Mouse (Mus musculus) layer of hippocampus, postnatal 10 days (tissue): ENCODE results near the gene Gm17455. TPM values are rescaled to one million over a fixed set of nuclear protein-coding genes. Genes with fewer than 3 reads are reported as not detected.
A peak's percentile ranks its signal among the peaks of the same experiment; 100 is the strongest.

Source experiments
- DNase-seq, 2 experiments: peaks; one replicate each; pipeline ENCODE4 v3.0.0; 2021; ENCODE audit warnings: low spot score in 2 of 2
- total RNA-seq, 2 experiments: library from RNA; stranded (reverse); gene quantifications; 2 replicates each; pipeline ENCODE4 v1.2.3; 2021

Gene Gm17455
- total RNA-seq, 2 experiments from 2014 or later, result 3.6 to 3.7 TPM

DNA sequence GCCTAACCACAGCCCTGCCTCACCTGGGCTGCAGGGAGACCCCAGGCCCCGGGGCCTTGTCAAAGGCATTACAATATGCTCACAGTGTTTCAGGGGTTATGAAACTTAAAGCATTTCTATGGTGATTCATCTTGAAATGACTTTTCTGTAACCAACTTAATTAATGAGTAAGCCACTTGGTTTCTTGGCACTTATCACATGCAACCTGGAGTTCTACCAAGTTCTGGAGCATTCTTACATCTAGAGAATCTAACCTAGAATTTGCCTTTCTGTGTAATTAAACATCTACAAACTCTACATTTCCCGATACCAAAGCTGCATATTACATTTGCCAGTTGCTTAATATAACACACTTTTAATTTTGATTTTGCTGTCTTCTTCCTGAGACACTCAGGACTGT is 17.5 kb downstream of the Gm17455 start:
- DNase-seq, result no peak

DNA sequence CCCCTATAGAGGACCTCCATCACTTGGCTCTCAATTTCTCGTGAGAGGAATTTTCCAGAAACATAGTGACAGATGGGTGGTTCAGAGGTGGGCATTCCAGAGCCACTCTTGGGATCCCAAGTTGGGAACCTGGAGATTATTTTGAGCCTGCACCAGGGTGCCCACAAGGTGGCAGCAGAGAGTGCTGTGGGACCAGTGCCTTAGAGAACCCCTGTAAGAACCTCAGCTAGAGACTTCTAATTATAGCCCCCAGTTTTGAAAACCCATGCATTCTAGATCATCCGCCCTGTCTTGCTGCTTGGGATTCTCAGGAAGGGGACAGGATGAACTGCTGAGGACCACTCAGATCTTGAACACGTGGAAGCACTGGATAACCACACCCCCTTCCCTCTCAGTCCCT is 18.6 kb downstream of the Gm17455 start:
- peak; percentile 81 to 84 for DNase-seq

DNA sequence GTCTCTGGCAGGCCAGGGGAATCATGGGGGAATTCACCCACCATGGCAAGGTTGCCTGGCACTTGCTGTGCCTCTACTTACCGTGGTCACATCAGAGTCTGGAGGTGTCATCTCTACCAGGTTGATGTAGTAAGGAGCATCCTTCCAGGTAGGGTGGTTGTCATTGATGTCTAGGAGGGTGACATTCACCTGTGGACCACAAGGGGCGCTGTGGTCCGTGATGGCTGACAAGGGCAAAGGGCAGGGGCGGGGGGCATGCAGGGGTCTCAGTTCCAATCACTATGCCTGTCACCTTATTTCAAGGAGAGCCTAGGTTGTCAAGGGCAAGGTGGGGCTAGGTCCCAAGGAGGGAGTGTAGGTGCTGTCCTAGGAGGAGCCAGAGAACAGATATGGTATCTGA is 20.1 kb downstream of the Gm17455 start:
- no peak for DNase-seq

DNA sequence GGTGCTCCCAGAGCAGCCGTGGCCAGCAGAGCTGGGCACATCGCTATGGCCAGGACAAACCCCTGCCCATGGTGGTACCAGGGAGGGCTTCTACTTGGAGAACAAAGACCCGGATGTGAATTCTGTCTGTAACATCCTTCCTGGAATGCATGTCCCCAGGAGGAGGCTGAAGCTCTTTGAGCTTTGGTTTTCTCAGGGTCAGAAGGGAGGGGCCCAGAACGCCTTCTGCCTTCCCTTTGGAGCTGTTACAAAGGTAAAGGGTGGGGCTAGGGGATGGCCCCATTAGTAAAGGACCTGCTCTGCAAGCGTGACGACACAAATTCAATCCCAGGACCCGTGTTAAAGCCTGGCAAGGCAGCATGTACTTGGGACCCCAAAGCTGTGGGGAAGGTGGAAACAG is 23.2 kb downstream of the Gm17455 start:
- DNase-seq, result no peak

DNA sequence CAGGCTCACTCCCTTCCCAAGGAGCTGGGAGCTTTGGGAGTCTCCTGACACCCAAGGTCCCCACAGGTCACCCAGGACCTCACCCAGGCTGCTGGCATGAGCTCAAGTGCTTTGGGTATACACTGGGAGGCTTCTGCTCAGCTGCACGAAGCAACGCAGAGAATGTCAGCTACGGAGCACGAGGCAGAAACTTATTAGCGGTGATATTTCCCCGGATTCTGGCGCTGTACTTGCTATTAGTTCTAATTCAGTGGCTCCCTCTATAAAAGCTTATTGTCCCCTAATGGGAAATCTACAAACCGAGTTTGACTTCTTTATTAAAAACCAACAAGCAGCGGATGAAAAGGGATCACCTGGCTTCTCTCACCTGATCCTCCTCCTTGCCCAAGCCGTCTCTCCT is 30.5 kb downstream of the Gm17455 start:
- no peak for DNase-seq

DNA sequence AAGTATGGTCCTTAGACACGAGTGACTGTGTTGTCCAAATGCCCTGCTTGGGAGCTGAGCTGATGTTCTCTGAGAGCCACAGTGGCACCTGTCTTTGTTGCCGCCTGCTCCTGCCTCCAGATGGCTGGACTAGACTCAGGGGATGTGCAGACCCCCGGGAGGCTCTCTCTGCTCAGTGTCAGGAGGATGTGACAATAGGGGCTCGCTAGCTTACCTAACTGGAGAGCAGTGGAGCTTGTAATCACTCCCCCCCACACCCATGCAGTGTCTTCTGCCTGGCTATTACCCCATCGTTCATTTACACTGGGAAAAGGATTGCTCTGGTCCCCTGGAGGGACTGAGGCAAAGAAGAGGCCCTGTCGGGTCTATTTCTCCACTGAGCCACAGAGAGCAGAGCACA is 31.1 kb downstream of the Gm17455 start:
- no peak for DNase-seq

DNA sequence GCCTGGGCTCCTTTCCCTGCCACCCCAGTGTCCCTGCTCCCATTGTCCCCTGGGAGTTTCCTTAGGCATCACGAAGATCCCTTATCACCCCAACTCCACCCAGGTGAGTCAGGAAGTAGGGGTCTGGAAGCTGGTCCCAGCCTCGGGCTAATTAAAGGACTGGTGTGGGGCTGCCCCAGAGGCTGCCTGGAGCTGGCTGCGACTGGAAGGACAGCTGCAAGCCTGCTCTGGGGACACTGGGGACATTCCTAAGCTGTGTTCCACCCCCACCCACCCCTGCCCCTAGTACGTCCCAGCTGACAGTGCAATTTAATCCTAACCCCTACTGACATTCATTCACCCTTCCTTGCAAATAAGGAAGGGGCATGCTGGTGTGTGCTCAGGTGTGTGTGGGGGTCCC is 33.2 kb downstream of the Gm17455 start:
- DNase-seq, result no peak

DNA sequence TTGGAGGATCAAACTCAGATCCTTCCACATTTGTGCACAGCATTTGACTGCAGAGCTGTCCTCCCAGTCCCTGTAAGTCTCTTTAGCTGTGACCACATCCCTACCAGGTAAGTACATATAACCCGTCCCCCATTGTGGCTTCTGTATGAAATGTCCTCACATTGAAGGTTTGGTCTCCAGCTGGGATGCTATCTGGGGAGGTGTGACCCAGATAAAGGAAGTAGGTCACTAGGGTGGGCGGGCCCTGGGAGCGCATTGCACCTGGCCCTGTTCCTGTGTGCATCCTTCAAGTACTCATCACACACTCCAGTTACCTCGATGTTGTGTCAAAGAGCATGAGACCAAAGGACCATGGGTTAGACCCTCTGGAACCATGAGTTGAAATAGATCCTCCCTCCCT is 42.8 kb downstream of the Gm17455 start:
- DNase-seq, result no peak

DNA sequence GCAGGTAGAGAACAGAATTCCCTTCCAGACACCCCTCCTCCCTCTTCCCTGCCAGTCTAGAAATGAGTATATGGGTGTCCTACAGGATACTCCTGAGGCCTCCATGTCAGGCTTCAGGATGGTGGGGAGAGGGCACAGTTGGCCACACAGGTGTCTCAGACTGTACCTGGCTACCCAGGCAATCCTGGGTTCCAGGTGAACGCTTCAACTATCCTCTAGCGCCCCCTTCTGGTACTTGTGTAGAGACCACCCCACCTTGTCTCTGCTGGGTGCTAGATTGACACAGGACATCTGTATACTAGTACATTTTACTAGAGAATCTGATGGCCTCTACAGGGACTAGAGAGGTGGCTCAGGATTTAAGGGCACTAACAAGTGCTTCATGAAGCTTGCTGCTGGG is 43.6 kb downstream of the Gm17455 start:
- DNase-seq, result no peak

DNA sequence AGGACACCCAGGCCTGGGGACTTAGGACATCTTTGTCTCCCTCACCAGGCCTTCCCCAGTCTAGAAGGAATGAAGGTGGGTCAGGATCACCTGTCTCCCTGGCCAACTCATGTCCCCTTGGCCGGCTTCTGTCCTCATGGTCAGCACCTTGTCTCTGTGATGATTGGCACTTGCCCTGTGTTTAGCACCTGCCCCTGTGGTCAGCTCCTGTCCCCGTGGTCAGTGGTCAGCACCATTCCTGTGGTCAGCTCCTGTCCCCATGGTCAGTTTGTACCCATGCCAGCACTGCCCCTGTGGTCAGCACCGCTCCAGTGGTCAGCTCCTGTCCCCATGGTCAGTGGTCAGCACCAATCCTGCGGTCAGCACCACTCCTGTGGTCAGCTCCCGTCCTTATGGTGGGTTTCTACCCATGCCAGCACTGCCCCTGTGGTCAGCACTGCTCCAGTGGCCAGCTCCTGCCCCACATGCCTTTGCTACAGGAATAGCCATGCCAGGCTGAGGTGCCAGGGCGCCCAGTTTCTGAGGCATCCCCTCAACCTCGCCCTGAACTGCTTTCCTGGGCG is 45.6 kb downstream of the Gm17455 start:
- peak; percentile 51 to 54 for DNase-seq

DNA sequence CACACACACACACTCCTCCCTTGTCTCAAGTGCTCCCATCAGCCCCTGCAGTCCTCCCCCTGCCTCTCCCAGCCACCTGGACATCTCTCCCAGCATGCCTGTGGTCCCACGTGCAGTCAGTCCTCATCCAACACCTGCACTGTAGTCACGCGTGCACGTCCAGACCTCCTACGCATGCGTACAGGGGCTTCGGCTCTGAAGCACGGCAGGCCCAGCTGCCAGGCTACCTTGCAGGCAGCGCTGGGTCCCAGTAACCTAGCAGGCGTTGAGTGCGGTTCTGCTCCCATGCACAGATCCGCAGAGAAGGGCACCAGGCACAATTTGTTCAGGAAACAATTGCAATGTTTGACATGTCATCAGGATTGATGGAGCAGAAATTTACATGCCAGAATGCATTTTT is 47.7 kb downstream of the Gm17455 start:
- DNase-seq, result no peak

Other genes with a start within 250 kb of the Gm17455 start
- gene Chst3, start 180.5 kb upstream of the Gm17455 start, total RNA-seq, result 1 to 10 TPM; 2.5 to 3.3 TPM
- gene Psap, start 122.1 kb upstream of the Gm17455 start, total RNA-seq, result 1,000 to 10,000 TPM; 1,223 to 1,254 TPM
- 10 to 100 TPM; 15.3 TPM for gene Vsir, start 52.9 kb upstream of the Gm17455 start, total RNA-seq